Mouse (Mus musculus): Measurements from ENCODE around the gene Stil. TPM values are rescaled to one million over a fixed set of nuclear protein-coding genes. Genes with fewer than 3 reads are reported as not detected.

The Stil gene
- polyA plus RNA-seq, 1 experiment from 2014 or later = 19.7 TPM

GRCm38 (mm10) chr4:115019997-115020396 is 20.0 kb downstream of the Stil start:
- Histone ChIP-seq H3K9ac (ENCODE audit: low read length) (no peak overlapping the region), H3K4me3 (ENCODE audit: low read depth, low read length) (no peak overlapping the region), H3K4me1 (ENCODE audit: control insufficient read depth, insufficient read depth, low read length) (no peaks in the 10 kb centered on the region), H3K36me3 (ENCODE audit: control insufficient read depth, insufficient read depth, low read length) (peaks cover 15% of the 10 kb centered on the region), H3K27me3 (ENCODE audit: control insufficient read depth, insufficient read depth, low read length) (no peaks in the 10 kb centered on the region), H3K9me3 (ENCODE audit: control insufficient read depth, low read length) (no peaks in the 10 kb centered on the region), H3K27ac (ENCODE audit: low read depth, low read length) (no peak overlapping the region), H3K4me2 (no peak overlapping the region)
- ATAC-seq (ENCODE audit: low FRiP score) (no peak), DNase-seq (ENCODE audit: low spot score, missing footprints) (no peak)
- 92% methylated on average over 3 of the region's 3 CpGs for WGBS

GRCm38 (mm10) chr4:115035043-115035442 is 35.1 kb downstream of the Stil start:
- DNase-seq (ENCODE audit: low spot score, missing footprints) (peak; percentile 39), ATAC-seq (ENCODE audit: low FRiP score) (no peak)
- Histone ChIP-seq H3K9me3 (ENCODE audit: control insufficient read depth, low read length) (no peaks in the 10 kb centered on the region), H3K4me3 (ENCODE audit: low read depth, low read length) (no peak overlapping the region), H3K27me3 (ENCODE audit: control insufficient read depth, insufficient read depth, low read length) (no peaks in the 10 kb centered on the region), H3K27ac (ENCODE audit: low read depth, low read length) (no peak overlapping the region), H3K9ac (ENCODE audit: low read length) (no peak overlapping the region), H3K4me2 (no peak overlapping the region), H3K4me1 (ENCODE audit: control insufficient read depth, insufficient read depth, low read length) (no peaks in the 10 kb centered on the region), H3K36me3 (ENCODE audit: control insufficient read depth, insufficient read depth, low read length) (peaks cover 6% of the 10 kb centered on the region)
- whole genome bisulfite sequencing = 85% methylated on average over 6 of the region's 6 CpGs

- Histone ChIP-seq H3K4me3 (ENCODE audit: low read depth, low read length) (no peak overlapping the region), H3K9me3 (ENCODE audit: control insufficient read depth, low read length) (no peaks in the 10 kb centered on the region), H3K9ac (ENCODE audit: low read length) (no peak overlapping the region), H3K36me3 (ENCODE audit: control insufficient read depth, insufficient read depth, low read length) (peaks cover 16% of the 10 kb centered on the region), H3K4me2 (no peak overlapping the region), H3K4me1 (ENCODE audit: control insufficient read depth, insufficient read depth, low read length) (no peaks in the 10 kb centered on the region), H3K27me3 (ENCODE audit: control insufficient read depth, insufficient read depth, low read length) (no peaks in the 10 kb centered on the region), H3K27ac (ENCODE audit: low read depth, low read length) (no peak overlapping the region)
- peak; percentile 64; the same call in 1 of the 2 replicates for ATAC-seq (ENCODE audit: low FRiP score)
- DNase-seq (ENCODE audit: low spot score, missing footprints) = peak; percentile 94
- WGBS = 41% methylated on average over 4 of the region's 4 CpGs
Measured at GRCm38 (mm10) chr4:115038242-115038641, 38.3 kb downstream of the Stil start.

GRCm38 (mm10) chr4:115045621-115046020 is 45.7 kb downstream of the Stil start:
- H3K9ac ChIP-seq (ENCODE audit: low read length) = no peak overlapping the region
- H3K4me1 ChIP-seq (ENCODE audit: control insufficient read depth, insufficient read depth, low read length) = no peaks in the 10 kb centered on the region
- no peak overlapping the region for H3K4me3 ChIP-seq (ENCODE audit: low read depth, low read length)
- H3K27ac ChIP-seq (ENCODE audit: low read depth, low read length) = no peak overlapping the region
- peaks cover 10% of the 10 kb centered on the region for H3K36me3 ChIP-seq (ENCODE audit: control insufficient read depth, insufficient read depth, low read length)
- no peak overlapping the region for H3K4me2 ChIP-seq
- 87% methylated on average over 3 of the region's 3 CpGs for WGBS
- no peaks in the 10 kb centered on the region for H3K9me3 ChIP-seq (ENCODE audit: control insufficient read depth, low read length)
- ATAC-seq (ENCODE audit: low FRiP score) (no peak), DNase-seq (ENCODE audit: low spot score, missing footprints) (no peak)
- peaks cover 14% of the 10 kb centered on the region for H3K27me3 ChIP-seq (ENCODE audit: control insufficient read depth, insufficient read depth, low read length)

GRCm38 (mm10) chr4:115047750-115048149 is 47.8 kb downstream of the Stil start:
- Histone ChIP-seq H3K4me2 (no peak overlapping the region), H3K9ac (ENCODE audit: low read length) (no peak overlapping the region), H3K27me3 (ENCODE audit: control insufficient read depth, insufficient read depth, low read length) (peaks cover 33% of the 10 kb centered on the region), H3K4me3 (ENCODE audit: low read depth, low read length) (no peak overlapping the region), H3K27ac (ENCODE audit: low read depth, low read length) (no peak overlapping the region), H3K36me3 (ENCODE audit: control insufficient read depth, insufficient read depth, low read length) (no peaks in the 10 kb centered on the region), H3K4me1 (ENCODE audit: control insufficient read depth, insufficient read depth, low read length) (peaks cover 3% of the 10 kb centered on the region; the same call in 1 of the 2 replicates), H3K9me3 (ENCODE audit: control insufficient read depth, low read length) (no peaks in the 10 kb centered on the region)
- 6% methylated on average over 5 of the region's 5 CpGs for WGBS
- ATAC-seq (ENCODE audit: low FRiP score) (peak; percentile 14; the same call in 1 of the 2 replicates), DNase-seq (ENCODE audit: low spot score, missing footprints) (peak; percentile 96)

GRCm38 (mm10) chr4:115048190-115048589 is 48.2 kb downstream of the Stil start:
- WGBS = 72% methylated on average over 8 of the region's 8 CpGs
- peaks cover 37% of the 10 kb centered on the region for H3K27me3 ChIP-seq (ENCODE audit: control insufficient read depth, insufficient read depth, low read length)

GRCm38 (mm10) chr4:115051245-115051644 is 51.3 kb downstream of the Stil start:
- Histone ChIP-seq H3K27ac (ENCODE audit: low read depth, low read length) (no peak overlapping the region), H3K4me3 (ENCODE audit: low read depth, low read length) (no peak overlapping the region), H3K4me2 (no peak overlapping the region), H3K36me3 (ENCODE audit: control insufficient read depth, insufficient read depth, low read length) (no peaks in the 10 kb centered on the region), H3K27me3 (ENCODE audit: control insufficient read depth, insufficient read depth, low read length) (peaks cover 65% of the 10 kb centered on the region), H3K9ac (ENCODE audit: low read length) (no peak overlapping the region), H3K4me1 (ENCODE audit: control insufficient read depth, insufficient read depth, low read length) (peaks cover 5% of the 10 kb centered on the region), H3K9me3 (ENCODE audit: control insufficient read depth, low read length) (no peaks in the 10 kb centered on the region)
- 79% methylated on average over 5 of the region's 5 CpGs for WGBS
- no peak for DNase-seq (ENCODE audit: low spot score, missing footprints)
- ATAC-seq (ENCODE audit: low FRiP score) = no peak

More at GRCm38 (mm10) chr4:115048190-115048589, 48.2 kb downstream of the Stil start:
- H3K9ac ChIP-seq (ENCODE audit: low read length) = no peak overlapping the region
- ATAC-seq (ENCODE audit: low FRiP score) (no peak), DNase-seq (ENCODE audit: low spot score, missing footprints) (no peak)
- H3K4me3 ChIP-seq (ENCODE audit: low read depth, low read length) = no peak overlapping the region
- H3K27ac ChIP-seq (ENCODE audit: low read depth, low read length) = no peak overlapping the region
- H3K4me2 ChIP-seq = no peak overlapping the region
- H3K4me1 ChIP-seq (ENCODE audit: control insufficient read depth, insufficient read depth, low read length) = peaks cover 3% of the 10 kb centered on the region; the same call in 1 of the 2 replicates
- no peaks in the 10 kb centered on the region for H3K9me3 ChIP-seq (ENCODE audit: control insufficient read depth, low read length)
- H3K36me3 ChIP-seq (ENCODE audit: control insufficient read depth, insufficient read depth, low read length) = no peaks in the 10 kb centered on the region

GRCm38 (mm10) chr4:115052343-115053005 is 52.5 kb downstream of the Stil start:
- Histone ChIP-seq H3K9ac (ENCODE audit: low read length) (peak overlapping the region; percentile 49), H3K36me3 (ENCODE audit: control insufficient read depth, insufficient read depth, low read length) (no peaks in the 10 kb centered on the region), H3K27ac (ENCODE audit: low read depth, low read length) (no peak overlapping the region; the same call in 1 of the 2 replicates), H3K9me3 (ENCODE audit: control insufficient read depth, low read length) (no peaks in the 10 kb centered on the region), H3K4me1 (ENCODE audit: control insufficient read depth, insufficient read depth, low read length) (peaks cover 12% of the 10 kb centered on the region), H3K4me2 (peak overlapping the region; percentile 45), H3K4me3 (ENCODE audit: low read depth, low read length) (peak overlapping the region; percentile 24), H3K27me3 (ENCODE audit: control insufficient read depth, insufficient read depth, low read length) (peaks cover 77% of the 10 kb centered on the region)
- under 1% methylated on average over 36 of the region's 36 CpGs for WGBS
- DNase-seq (ENCODE audit: low spot score, missing footprints) (peak; percentile 94), ATAC-seq (ENCODE audit: low FRiP score) (peak; percentile 36; the same call in 1 of the 2 replicates)

- Histone ChIP-seq H3K4me3 (ENCODE audit: low read depth, low read length) (no peak overlapping the region), H3K4me2 (no peak overlapping the region), H3K9me3 (ENCODE audit: control insufficient read depth, low read length) (no peaks in the 10 kb centered on the region), H3K27me3 (ENCODE audit: control insufficient read depth, insufficient read depth, low read length) (peaks cover 91% of the 10 kb centered on the region), H3K9ac (ENCODE audit: low read length) (no peak overlapping the region), H3K27ac (ENCODE audit: low read depth, low read length) (no peak overlapping the region), H3K4me1 (ENCODE audit: control insufficient read depth, insufficient read depth, low read length) (peaks cover 12% of the 10 kb centered on the region), H3K36me3 (ENCODE audit: control insufficient read depth, insufficient read depth, low read length) (no peaks in the 10 kb centered on the region)
- ATAC-seq (ENCODE audit: low FRiP score) (no peak), DNase-seq (ENCODE audit: low spot score, missing footprints) (peak; percentile 90)
- 0% methylated on average over 2 of the region's 2 CpGs for WGBS
Measured at GRCm38 (mm10) chr4:115055044-115055443, 55.1 kb downstream of the Stil start.

Data from midbrain, embryonic 11.5 days (tissue).